Mouse (Mus musculus): Measurements from ENCODE around the gene Auh.

Auh gene
- long read RNA-seq, experiment 1, transcript Auh-201 (10 exons, 1,320 nt) = major isoform, 120 of 146 reads
- long read RNA-seq, experiment 1, transcript Auh-202 (4 exons, 3,235 nt) = minor isoform, 5 of 146 reads
- long read RNA-seq, experiment 1, partial matches to known transcripts = 2 of 146 reads
- long read RNA-seq, experiment 1, other reads (novel, unspliced or antisense) = 18 of 146 reads
- long read RNA-seq, experiment 2, transcript Auh-201 (10 exons, 1,320 nt) = major isoform, 139 of 157 reads
- long read RNA-seq, experiment 2, partial matches to known transcripts = 0 of 157 reads
- long read RNA-seq, experiment 2, other reads (novel, unspliced or antisense) = 15 of 157 reads

DNA sequence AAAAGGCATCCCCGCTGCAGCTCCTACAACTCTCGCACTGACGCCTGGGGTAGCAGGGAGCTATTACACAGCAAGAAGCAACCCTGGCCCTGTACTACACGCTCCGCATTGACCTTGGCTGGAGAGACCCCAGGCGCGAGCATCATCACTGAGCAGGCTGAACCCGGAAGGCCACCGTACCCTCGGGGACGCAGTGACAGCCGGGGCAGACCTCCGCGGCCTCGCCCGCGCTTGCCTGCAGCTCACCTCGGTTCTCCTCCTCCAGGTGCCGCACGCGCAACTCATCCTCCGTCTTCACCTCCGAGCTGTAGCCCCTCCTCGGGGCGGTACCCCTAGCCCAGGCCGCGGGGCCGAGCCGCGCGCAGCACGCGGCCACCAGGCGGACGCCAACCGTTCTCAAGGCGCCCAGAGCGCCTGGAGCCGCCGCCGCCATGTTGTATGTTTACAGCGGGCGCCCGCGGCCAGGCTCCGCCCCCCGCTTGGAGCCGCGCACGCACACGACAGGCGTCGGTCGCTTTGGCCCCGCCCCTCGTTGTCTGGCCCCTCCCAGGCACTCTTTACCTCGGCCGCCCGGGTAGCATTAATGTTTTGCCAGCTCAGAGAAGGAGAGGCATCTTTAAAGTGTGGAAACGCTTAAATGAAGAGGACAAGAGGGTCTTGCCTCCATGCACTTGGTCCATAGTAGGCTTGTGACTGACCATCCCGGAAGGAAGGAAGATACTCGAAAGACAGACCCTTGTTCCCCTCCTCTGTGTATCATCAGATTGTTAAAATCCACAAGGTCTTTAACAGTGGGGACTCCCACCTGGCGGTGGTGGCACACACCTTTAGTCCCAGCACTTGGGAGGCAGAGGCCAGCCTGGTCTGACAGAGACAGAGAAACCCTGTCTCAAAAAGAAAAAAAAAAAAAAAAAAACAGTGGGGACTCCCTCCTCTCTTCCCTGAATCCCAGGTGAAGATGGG, at the start of gene Auh:
Gene Auh, minus strand, starts transcription at position 473 of the 963 bp plus-strand sequence.
- intact Hi-C loops (cut with DNase I) = loop anchor here (5.0 kb wide), 2 partner anchors 43 to 107 kb away; no protein-coding TSS in a partner anchor

DNA sequence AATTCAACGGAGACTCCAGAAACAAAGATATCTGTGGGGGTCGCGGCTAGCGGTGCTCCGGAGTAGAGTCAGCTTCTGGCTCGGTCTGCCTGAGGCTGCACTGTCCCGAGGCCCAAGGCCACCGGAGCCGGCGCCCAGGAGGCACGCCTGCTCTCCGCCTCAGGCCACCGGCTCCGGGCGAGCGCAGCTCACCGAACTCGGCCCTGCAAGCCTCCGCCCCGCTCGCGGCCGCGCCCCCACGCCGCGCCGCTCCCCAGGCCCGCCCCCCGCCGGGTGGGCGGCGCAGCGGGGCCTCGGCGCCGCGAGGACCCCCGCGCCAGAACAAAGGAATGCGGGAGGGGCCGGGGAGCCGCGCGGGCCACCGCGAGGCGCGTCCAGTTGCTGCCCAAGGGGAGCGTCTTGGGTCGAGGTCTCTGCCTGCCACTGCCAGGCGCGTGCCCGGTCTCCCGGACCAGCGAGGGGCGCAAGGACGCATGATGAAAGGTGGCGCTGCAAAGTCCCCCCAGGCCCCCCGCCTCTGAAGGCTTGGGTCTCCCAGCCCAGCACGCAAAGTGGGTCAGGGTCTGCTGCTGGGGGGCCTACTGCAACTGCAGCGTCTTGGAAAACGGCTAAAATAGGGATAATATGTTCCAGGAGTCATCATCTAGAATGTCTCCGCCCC, 49.0 kb upstream of the Auh start:
- intact Hi-C loops (cut with DNase I) = no loop called here

DNA sequence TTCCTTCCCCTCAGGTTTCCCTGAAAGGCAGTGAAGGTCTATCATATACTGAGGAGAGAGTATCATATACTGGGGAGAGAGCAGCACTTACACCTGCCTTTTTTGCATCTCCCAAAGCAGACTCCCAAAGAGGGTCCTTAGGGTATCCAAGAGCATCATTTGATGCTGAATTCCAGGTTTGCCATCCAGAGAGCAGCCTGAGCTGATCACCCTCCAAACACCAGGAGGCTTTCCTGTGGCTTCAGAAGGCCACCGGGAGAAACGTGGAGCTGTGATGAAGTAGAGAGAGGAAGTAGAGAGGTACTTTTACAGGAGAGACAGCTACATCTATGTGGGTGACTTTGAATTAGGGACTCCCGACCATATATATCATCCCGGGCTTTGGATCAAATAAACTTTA, 48.3 kb upstream of the Auh start:
- intact Hi-C loops (cut with DNase I) = no loop called here

DNA sequence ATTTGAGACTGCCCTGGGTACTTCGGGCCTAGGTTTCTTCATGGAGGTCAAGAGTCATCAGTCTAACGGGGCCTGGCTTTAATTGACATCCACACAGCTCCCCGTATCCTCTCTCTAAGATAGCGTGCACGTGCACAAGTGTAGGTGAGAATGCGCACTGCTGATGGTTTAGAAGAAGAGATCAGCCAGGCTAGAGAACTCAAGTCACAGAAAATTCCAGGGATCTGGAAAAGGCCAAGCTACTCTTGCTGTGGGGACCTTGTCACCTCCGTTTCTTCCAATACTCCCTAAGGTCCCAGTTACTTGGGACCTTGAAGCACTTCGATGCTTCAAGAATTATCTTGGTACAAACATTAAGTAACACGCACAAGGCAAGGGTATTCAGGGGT, 47.7 kb upstream of the Auh start:
- intact Hi-C loops (cut with DNase I) = no loop called here

DNA sequence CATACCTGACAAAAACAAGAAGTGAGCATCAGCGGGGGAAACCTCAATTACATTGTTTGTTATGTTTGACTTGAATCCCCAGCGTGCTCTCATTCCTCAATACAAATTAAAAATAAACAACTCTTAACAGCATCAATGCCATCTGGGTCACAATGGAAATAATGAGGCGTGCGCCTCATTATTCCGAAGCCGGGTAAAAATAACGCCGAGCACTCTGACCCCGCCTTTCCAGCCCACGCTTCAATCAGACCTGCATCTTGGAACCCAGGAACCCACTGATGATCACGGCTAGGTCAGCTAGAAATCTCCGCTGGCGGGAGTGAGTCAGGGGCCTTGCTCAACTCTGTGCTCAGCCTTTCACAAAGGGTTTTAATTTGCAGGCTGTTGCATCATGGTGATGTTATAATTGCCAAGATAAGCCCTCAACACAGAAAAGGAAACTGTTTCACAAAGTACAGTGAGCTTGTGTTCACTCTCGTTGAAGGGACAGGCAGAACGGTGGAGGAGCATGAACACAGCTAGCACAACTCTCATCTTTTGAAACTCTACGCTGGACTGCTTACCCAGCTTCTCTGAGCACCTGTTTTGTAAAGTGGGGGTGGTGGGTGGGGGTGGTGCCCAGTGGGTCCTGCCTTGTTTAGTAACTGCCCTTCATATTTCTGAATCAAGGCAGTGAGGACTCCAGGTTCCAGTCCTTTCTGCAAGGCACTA, 47.2 kb upstream of the Auh start:
- intact Hi-C loops (cut with DNase I) = no loop called here

DNA sequence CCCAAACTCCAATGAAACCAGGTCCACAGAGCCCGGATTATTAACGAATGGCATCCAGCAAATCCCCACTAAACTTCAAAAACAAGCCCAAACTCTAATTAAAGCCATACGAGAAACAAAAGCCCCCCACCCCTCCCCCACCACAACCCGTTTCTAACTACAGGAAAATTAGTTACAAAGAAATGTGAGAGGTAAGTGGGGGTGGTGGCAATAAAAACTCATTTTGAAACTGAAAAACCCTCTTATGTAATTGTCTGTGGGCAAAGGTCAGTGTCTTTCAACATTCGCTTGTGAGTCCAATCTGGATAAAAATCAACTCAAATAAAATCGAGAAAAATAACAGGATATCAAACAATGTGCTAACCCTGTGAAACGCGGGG, 46.6 kb upstream of the Auh start:
- intact Hi-C loops (cut with DNase I) = no loop called here

DNA sequence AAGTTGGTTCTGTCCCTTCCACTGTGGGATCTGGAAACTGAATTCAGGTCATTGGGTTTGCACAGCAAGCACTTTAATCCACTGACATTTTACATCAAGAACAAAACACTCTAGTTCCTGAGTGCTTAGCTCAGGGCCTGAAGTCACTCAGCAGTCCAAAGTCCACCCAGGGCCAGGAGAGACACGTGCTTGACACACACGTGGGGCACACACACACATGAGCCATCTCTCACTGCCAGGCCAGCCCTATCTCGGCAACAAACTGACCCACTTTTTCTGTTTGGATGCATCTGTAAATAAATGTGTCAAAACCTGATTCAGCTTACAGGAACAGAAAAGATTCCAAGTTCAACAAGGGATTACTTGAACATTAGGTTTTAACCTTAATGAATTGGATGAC, 45.2 kb upstream of the Auh start:
- intact Hi-C loops (cut with DNase I) = loop anchor here (5.0 kb wide), 1 partner anchor 42 kb away; no protein-coding TSS in a partner anchor

DNA sequence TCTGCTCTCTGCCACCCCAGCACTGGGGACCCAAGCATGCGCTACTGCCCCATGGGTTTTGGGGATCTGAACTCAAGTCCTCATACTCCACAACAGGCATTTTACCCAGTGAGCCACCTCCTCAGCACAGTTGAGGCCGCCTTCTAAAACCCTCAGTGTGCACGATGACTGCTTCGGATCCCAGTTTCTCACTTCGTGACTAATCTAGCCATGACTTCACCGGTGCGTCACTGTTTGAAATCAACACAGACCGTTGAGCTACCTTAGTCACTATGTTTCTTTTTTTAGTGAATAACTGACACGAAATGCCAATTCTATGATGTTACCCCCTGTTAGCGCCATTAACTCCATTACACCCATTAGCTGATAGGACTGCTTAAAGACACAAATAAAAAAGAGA, 43.9 kb upstream of the Auh start:
- intact Hi-C loops (cut with DNase I) = loop anchor here (5.0 kb wide), 1 partner anchor 41 kb away; no protein-coding TSS in a partner anchor

DNA sequence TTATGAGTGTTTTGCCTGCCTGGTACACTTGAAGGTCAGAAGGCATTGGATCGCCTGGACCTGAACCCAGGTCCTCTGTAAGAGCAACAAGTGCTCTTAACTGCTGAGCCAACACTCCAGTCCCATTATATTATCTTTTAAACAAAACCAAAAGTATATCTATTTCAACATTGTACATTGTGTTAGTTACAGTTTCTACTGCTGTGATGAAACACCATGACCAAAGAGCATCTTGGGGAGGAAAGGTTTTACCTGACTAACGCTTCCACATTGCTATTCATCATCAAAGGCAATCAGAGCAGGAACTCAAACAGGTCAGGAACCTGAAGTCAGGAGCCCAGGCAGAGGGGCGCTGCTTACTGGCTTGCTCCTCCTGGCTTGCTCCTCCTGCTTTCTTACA, 43.1 kb upstream of the Auh start:
- intact Hi-C loops (cut with DNase I) = loop anchor here (5.0 kb wide), 1 partner anchor 40 kb away; no protein-coding TSS in a partner anchor

DNA sequence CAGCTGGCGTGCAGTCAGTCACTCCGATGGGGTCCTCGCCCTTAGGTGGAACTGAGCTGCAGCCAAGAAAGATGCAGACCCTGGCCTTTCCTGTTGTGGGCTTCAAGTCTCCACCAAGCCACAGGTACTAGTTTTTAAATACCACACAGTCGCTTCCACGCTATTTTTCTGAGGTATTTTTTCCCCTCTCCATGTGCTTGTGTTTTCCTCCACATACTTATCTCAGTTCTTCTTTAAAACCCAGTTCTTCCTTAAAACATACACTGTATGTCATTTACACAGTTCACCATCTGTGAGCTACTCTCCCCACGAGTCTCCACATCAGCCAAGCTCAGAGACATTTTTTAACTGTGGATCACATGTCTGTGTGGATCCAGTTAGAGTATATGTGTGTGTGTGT, 41.4 kb upstream of the Auh start:
- intact Hi-C loops (cut with DNase I) = loop anchor here (5.0 kb wide), 1 partner anchor 39 kb away; no protein-coding TSS in a partner anchor

DNA sequence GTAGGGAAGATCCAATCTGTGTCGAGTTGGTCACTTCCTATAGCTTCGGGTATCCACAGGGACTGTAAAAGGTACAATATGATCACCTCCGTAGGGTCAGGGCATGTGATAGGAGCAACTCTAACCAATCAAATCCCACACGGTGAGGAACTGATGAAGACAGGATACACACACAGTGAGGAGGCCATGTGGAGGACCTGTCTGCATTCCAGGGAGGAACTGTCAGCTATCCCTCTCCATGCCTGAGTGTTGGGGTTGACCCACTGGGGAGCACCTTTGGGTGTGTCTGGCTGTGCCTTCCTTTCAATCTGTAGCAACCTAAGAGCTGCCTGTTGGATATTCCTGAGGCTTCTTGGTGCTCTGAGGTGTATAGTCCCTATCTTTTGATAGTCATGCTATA, 33.4 kb upstream of the Auh start:
- intact Hi-C loops (cut with DNase I) = no loop called here

DNA sequence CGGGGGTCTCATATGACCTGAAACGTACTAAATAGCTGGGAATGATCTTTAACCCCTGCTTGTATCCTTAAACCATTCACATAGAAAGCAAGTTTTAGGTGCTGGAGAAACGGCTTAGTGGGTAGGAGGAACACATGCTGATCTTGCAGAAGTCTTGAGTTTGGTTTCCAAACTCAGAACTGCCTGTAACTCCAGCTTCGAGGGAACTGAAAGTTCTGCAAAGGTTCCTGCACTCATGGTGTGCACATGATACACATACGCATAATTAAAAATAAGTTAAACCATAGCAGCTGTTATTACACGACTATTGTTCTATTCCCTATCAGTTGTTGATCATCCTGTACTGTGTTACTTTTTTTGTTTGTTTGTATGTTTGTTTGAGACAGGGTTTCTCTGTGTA, 32.9 kb upstream of the Auh start:
- intact Hi-C loops (cut with DNase I) = no loop called here

DNA sequence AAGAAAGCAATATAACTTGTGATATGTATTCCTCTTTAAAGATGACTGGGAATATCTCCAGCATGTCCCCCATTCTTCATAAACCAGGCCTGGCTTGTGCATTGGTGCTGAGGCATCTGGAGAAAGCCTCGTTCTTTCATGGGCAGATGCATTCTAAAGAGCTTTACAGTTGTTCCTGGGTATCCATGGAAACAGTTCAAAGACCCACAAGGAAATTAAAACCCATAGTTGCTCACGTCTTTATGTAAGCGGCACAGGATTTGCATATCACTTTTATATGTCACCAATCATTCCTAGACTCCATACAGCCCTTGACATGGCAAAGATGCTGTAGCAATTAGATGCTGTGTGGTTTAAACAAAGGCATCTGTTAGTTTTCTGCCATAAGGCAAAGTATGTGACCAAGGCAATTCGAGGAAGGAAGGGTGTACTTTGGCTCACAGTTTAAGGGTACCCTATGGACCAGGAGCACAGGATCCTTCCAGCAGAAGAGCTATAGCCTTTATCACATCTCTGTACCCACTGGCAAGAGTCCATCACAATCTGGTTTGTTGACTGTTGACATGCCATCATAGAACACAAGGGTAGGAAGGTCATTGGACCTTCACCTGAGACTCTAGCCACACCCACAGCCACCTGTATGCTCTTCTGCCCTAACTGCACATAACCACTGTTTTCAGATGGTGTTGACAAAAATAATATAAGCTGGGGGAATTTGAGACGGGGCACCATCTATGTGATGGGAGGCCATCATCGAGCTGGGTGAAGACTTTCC, 24.5 kb upstream of the Auh start:
- intact Hi-C loops (cut with DNase I) = no loop called here

DNA sequence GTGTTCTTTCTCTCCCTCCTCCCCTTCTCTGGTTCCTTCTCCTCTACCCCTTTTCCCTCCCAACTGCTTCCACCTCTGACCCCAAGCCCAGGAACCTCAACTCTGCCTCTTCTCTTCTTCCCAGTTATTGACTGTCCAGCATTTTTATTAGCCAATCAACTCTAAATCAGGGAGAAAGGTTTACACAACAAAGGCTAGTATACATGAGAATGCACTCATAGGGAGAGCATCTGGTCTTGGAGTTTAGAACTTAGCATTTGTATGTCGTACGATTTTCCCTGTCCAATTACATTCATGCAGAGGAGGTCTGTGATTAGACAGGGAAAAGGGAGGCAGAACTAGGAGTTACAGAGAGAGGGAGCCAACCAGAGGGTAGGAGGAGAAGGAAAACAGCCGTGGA, 19.7 kb upstream of the Auh start:
- intact Hi-C loops (cut with DNase I) = no loop called here

DNA sequence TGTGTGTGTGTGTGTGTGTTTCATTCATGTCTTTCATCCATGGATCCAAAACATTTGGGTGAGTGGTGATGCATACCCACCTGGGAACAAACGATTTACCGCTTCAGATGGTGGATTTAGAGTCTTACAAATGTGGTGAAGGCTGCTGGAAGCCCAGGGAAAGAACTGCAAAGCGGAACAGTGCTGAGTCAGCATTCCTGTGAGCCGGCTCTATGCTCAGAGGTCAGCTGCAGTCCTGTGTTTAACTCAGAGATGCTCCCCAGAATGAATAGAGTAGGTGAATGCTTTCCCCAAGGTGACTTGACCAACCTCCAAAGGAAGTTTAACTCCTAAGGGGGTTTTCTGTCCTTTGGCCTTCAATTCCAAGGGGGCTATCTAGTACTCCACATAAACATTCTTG, 18.1 kb upstream of the Auh start:
- intact Hi-C loops (cut with DNase I) = no loop called here

DNA sequence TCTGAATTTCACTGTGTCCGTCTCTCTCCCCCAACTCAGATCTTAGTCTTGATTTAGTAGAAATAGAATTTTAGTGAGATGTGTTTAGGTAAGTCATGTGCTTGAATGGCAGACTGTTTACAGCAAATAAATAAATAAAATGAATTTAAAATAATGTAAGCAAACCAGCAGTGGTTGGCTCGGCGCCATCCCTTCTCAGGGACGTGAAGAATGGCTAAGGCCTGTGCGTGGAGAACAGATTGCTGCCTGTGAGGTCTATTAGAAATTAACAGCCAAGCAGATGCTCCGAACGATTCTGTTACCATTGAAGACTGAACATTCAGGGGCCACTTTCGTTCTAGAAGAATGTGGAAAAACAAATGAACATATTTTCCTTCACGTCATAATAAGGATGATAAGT, 16.3 kb upstream of the Auh start:
- intact Hi-C loops (cut with DNase I) = no loop called here

DNA sequence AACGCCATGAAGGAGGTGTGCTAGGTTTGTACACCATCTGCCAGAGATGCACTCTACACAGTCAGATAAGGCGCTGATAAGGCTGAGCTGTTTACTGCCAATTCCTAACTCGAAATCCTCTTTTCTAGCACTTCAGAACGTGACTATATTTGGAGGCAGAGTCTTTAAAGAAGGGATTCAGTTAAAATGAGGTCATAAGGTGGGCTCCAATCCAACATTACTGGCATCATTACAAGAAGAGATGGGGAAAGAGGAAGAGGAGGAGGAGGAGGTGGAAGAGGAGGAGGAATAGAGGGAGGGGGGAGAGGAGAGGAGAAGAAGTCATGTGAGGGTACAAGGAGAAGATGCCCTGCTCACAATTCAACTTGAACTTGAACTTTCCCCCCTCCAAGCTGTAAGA, 14.6 kb upstream of the Auh start:
- intact Hi-C loops (cut with DNase I) = no loop called here

DNA sequence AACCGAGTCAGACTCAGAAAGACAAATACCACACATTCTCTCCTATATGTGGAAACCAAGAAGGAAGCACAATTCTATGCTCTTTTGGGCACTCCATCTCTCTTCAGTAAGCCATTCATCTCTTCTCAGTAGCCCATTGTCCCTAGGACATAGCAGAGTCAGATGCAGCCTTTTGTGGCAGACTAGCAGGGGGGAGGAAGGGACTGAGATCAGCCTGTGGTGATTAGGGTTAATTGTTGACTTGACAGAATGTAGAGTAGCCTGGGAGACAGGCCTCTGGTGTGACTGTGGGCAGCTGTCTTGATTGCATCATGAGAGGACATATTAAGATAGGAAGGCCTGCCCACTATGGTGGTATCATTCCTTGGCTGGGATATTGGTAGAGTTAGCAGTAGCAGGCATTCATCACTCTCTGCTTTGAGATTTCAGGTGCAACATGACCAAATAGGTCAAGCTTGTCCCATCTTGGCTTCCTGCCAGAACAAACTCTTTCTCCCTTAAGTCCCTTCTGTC, 13.5 kb upstream of the Auh start:
- intact Hi-C loops (cut with DNase I) = no loop called here

DNA sequence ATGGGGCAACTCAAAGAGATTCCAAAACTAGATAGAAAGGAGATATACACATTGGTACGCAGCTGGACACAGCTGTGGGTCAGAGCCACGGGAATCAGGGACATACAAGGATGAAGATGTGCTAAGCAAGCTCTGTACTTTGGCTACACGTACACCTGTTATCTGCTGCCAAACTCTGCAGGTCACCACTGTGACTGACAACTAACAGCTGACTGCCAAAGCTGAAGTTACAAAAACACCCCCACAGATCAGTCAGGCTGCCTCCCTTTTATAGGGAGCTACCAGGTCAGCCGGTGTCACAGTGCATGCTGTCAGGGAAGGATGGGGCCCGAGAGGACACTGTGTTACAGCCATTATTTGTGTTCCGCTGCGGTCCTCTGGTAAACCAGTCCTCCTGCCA, 11.5 kb upstream of the Auh start:
- intact Hi-C loops (cut with DNase I) = no loop called here

DNA sequence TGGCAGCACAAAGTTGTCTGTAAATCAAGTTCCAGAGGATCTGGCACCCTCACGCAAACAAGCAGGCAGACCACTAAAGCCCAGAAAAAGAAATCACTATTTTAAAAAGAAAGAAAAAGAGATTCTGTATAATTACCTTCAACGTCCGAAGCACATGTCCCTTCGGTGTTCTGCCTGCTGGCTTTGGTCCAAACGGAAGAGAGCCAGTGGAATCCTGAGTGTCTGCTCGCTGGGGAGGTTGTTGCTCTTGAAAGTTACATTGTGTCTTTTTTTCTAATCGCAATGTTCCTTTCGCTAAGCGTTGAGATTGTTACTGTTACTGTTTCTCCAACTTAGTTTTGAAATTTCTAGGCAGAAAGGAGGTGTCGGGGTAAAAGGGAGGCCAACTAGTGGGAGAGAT, 1.1 kb upstream of the Auh start:
- intact Hi-C loops (cut with DNase I) = loop anchor here (5.0 kb wide), 1 partner anchor 42 kb away; no protein-coding TSS in a partner anchor
